8 mouse cellular contexts compared by ENCODE assay signal in the genomic region with DNA sequence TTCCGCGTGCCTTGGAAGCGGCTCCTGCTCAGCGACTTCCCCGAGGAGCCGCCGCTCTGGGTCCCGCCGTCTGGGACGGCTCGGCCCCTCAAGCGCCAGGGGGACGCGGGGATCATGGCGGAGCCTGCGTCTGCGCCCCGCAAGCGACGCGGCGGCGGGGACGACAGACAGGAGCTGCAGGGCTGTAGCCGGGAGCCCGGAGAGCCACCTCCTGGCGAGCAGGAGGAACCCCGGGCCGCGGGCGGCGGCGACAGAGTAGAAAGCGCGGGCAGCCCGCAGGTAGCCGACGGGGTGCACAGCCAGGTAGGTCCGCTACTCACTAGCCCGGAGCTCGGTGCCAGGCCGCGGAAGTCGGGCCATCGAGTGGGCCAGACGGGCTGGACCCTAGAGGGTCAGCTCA. TPM values are rescaled to one million over a fixed set of nuclear protein-coding genes. Genes with fewer than 3 reads are reported as not detected.
A peak's percentile ranks its signal among the peaks of the same experiment; 100 is the strongest.
DNase-seq lines count a peak whose midpoint lies in the region; ATAC-seq and TF ChIP-seq lines count a peak whose summit lies in the region.
"Not testable (repeated sequence)": the region's sequence is repeated elsewhere in the genome, so short reads cannot be mapped to it uniquely, and the experiment has no call there.

No protein-coding gene starts in this region.

- DNase-seq in G1E (ENCODE audit: low spot score) = peak; percentile 50
- DNase-seq in cerebellum, adult 9-10 months = peak; percentile 53
- peak; percentile 46 to 50 for DNase-seq in frontal cortex, postnatal 10 days (ENCODE audit: low spot score in 2 of 2)
- peak; percentile 53 to 54 for DNase-seq in left cerebral cortex, adult 2 months (ENCODE audit: extremely low spot score in 1 of 2, low spot score in 2 of 2)
- DNase-seq in lung, postnatal 25 days (ENCODE audit: low spot score) = peak; percentile 34
- peak; percentile 62 for DNase-seq in ovary, postnatal 36 days (ENCODE audit: low spot score)
- DNase-seq in thymus, postnatal 10 days (ENCODE audit: low spot score in 2 of 2) = peak; percentile 60 to 62

- ATAC-seq in G1E (ENCODE audit: extremely low read depth, insufficient number of reproducible peaks, low FRiP score, poor library complexity, severe bottlenecking) = not testable (repeated sequence)
- peak; percentile 79 for ATAC-seq in hindbrain, embryonic 13.5 days (ENCODE audit: low FRiP score)

- peaks cover 37% of the 10 kb centered on the region for H3K4me1 ChIP-seq in G1E (ENCODE audit: insufficient read depth, low read depth, low read length)
- H3K4me1 ChIP-seq in hindbrain, embryonic 13.5 days (replicated peaks) = peaks cover 24% of the 10 kb centered on the region

- H3K9ac ChIP-seq in hindbrain, embryonic 13.5 days = peak overlapping the region; percentile 84

- H3K27me3 ChIP-seq in G1E (ENCODE audit: insufficient read depth, low read length); hindbrain, embryonic 13.5 days: not testable (repeated sequence)

- not testable (repeated sequence) for H3K9me3 ChIP-seq in G1E (replicated peaks); hindbrain, embryonic 13.5 days

- peak overlapping the region; percentile 96 for H3K27ac ChIP-seq in hindbrain, embryonic 13.5 days
- peak overlapping the region; percentile 97 for H3K27ac ChIP-seq in left cerebral cortex, adult 2 months

- peak overlapping the region; percentile 97 for H3K4me3 ChIP-seq in G1E (ENCODE audit: low read depth, low read length)
- peak overlapping the region; percentile 88 for H3K4me3 ChIP-seq in hindbrain, embryonic 13.5 days
- peak overlapping the region; percentile 77 for H3K4me3 ChIP-seq in left cerebral cortex, adult 2 months

- intact Hi-C loops in left cerebral cortex, adult 2 months (cut with DNase I) = loop anchor here (5.0 kb wide), 1 partner anchor 41 kb away; the partner anchor contains the start of gene Carnmt1

- 0% methylated on average over 46 of the region's 46 CpGs for WGBS in hindbrain, embryonic 13.5 days

- H3K4me2 ChIP-seq in hindbrain, embryonic 13.5 days = peak overlapping the region; percentile 92

- not testable (repeated sequence) for TF ChIP-seq CTCF in G1E (IDR thresholded peaks at IDR 0.05; ENCODE audit: low read depth, low read length); left cerebral cortex, adult 2 months (IDR thresholded peaks at IDR 0.05)

- peaks cover 31% of the 10 kb centered on the region for H3K36me3 ChIP-seq in G1E (replicated peaks)
- not testable (repeated sequence) for H3K36me3 ChIP-seq in hindbrain, embryonic 13.5 days

RNA-seq across cellular contexts. Expression of gene D030056L22Rik, which starts 0.4 kb away (rescaled TPM):
- total RNA-seq in G1E (2014; fragmentation: Nextera tagmentation) (24.3 and 25.2 TPM in 2 replicates), G1E (2017) (36.5 and 41.2 TPM in 2 replicates)
- polyA plus RNA-seq in G1E (2012) = 19.5 and 27.4 TPM in 2 replicates
- polyA plus RNA-seq in hindbrain, embryonic 13.5 days (2015; fragmentation: Nextera tagmentation; extraction: Ambion mirVana) = 53.8 and 61.1 TPM in 2 replicates
- 10 to 100 TPM; 20.7 to 25.2 TPM for total RNA-seq in left cerebral cortex, adult 2 months (2021)

RNA-seq across cellular contexts. Expression of gene Trpm6, which starts 36.4 kb away (rescaled TPM):
- total RNA-seq in G1E (2014; fragmentation: Nextera tagmentation) (not detected in 2 replicates), G1E (2017) (0.05 and 0.23 TPM in 2 replicates)
- polyA plus RNA-seq in G1E (2012) = not detected in 2 replicates
- 0.25 and 0.30 TPM in 2 replicates for polyA plus RNA-seq in hindbrain, embryonic 13.5 days (2015; fragmentation: Nextera tagmentation; extraction: Ambion mirVana)
- under 1 TPM; 0.33 to 0.59 TPM for total RNA-seq in left cerebral cortex, adult 2 months (2021)

RNA-seq across cellular contexts. Expression of gene Carnmt1, which starts 42.8 kb away (rescaled TPM):
- 51.8 and 61.0 TPM in 2 replicates for total RNA-seq in G1E (2014; fragmentation: Nextera tagmentation)
- total RNA-seq in G1E (2017) = 90.5 and 94.5 TPM in 2 replicates
- 18.2 and 23.2 TPM in 2 replicates for polyA plus RNA-seq in G1E (2012)
- polyA plus RNA-seq in hindbrain, embryonic 13.5 days (2015; fragmentation: Nextera tagmentation; extraction: Ambion mirVana) = 15.2 and 15.8 TPM in 2 replicates
- total RNA-seq in left cerebral cortex, adult 2 months (2021) = 10 to 100 TPM; 12.6 to 12.9 TPM
